Mouse (Mus musculus): ENCODE measurements at regions not wholly inside any gene's neighbourhood (a gene's known extent, or its start where the extent isn't known, plus 50 kb on each side); places are given as distances from the start of the nearest gene placed in this dataset.

GRCm38 (mm10) chr9:46504133-46504416, 184.3 kb upstream of the 4931429L15Rik start:
- TF ChIP-seq CTCF (conservative IDR thresholded peaks at IDR 0.05; ENCODE audit: low read length) (no peak), NANOG (IDR thresholded peaks at IDR 0.05; ENCODE audit: borderline replicate concordance, low read length) (no peak), POU5F1 (IDR thresholded peaks at IDR 0.05; ENCODE audit: borderline replicate concordance, low read length) (no peak)
